Mouse (Mus musculus): Measurements from ENCODE around the gene Lypd6b. TPM values are rescaled to one million over a fixed set of nuclear protein-coding genes. Genes with fewer than 3 reads are reported as not detected.

Lypd6b gene
- total and polyA plus RNA-seq, 2 experiments: not detected

GRCm38 (mm10) chr2:49964899-49965298, 177.4 kb downstream of the Lypd6b start:
- TF ChIP-seq CTCF (IDR thresholded peaks at IDR 0.05; ENCODE audit: low read depth, low read length) (no peak), POLR2A (IDR thresholded peaks at IDR 0.05; ENCODE audit: extremely low read depth, insufficient read depth, low read length) (no peak)
- H3K27me3 ChIP-seq (ENCODE audit: control insufficient read depth, insufficient read depth, low read length): no peaks in the 10 kb centered on the region
- H3K79me2 ChIP-seq (ENCODE audit: control insufficient read depth, insufficient read depth, low read length): no peaks in the 10 kb centered on the region
- no peak overlapping the region for H3K4me3 ChIP-seq (ENCODE audit: insufficient read depth, low read depth, low read length)
- H3K4me1 ChIP-seq (ENCODE audit: control insufficient read depth, insufficient read depth, low read length): no peaks in the 10 kb centered on the region
- no peak for DNase-seq (ENCODE audit: extremely low read depth, low read depth, low spot score)
- no peak overlapping the region for H3K9ac ChIP-seq (ENCODE audit: low read depth, low read length)
- H3K36me3 ChIP-seq (ENCODE audit: control insufficient read depth, insufficient read depth, low read length): no peaks in the 10 kb centered on the region
- H3K27ac ChIP-seq (replicated peaks; ENCODE audit: insufficient read depth, low read depth, low read length): no peak overlapping the region
- 65% methylated on average over 3 of the region's 3 CpGs for WGBS

DNA sequence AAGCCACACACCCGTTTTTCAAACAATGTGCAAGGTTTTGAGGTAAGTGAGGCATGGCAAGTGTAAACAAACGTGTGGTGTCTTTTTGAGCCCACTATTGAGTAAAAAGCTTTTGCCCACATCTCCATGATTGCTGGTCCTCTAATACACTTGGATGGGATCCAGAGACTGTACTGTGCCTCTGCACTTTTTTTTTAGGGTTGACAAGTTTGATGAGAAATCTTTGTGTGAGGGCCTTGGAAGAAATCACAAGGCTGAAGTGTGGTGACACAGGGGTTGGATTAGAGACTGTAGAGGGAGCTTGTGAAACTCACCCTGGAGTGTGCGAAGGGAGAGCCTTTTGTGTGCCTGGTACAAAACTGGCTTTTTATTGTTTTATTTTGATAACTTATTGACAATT, 180.3 kb downstream of the Lypd6b start:
- 68% methylated on average over 3 of the region's 3 CpGs for WGBS
- H3K36me3 ChIP-seq (ENCODE audit: control insufficient read depth, insufficient read depth, low read length): no peaks in the 10 kb centered on the region
- H3K9ac ChIP-seq (ENCODE audit: low read depth, low read length): no peak overlapping the region
- H3K27ac ChIP-seq (replicated peaks; ENCODE audit: insufficient read depth, low read depth, low read length): no peak overlapping the region
- H3K4me1 ChIP-seq (ENCODE audit: control insufficient read depth, insufficient read depth, low read length): no peaks in the 10 kb centered on the region
- no peak overlapping the region for H3K4me3 ChIP-seq (ENCODE audit: insufficient read depth, low read depth, low read length)
- TF ChIP-seq CTCF (IDR thresholded peaks at IDR 0.05; ENCODE audit: low read depth, low read length) (no peak), POLR2A (IDR thresholded peaks at IDR 0.05; ENCODE audit: extremely low read depth, insufficient read depth, low read length) (no peak)
- H3K27me3 ChIP-seq (ENCODE audit: control insufficient read depth, insufficient read depth, low read length): no peaks in the 10 kb centered on the region
- H3K79me2 ChIP-seq (ENCODE audit: control insufficient read depth, insufficient read depth, low read length): no peaks in the 10 kb centered on the region
- DNase-seq (ENCODE audit: extremely low read depth, low read depth, low spot score): no peak

- Histone ChIP-seq H3K79me2 (ENCODE audit: control insufficient read depth, insufficient read depth, low read length) (no peaks in the 10 kb centered on the region), H3K36me3 (ENCODE audit: control insufficient read depth, insufficient read depth, low read length) (no peaks in the 10 kb centered on the region), H3K4me3 (ENCODE audit: insufficient read depth, low read depth, low read length) (no peak overlapping the region), H3K4me1 (ENCODE audit: control insufficient read depth, insufficient read depth, low read length) (no peaks in the 10 kb centered on the region), H3K9ac (ENCODE audit: low read depth, low read length) (no peak overlapping the region), H3K27me3 (ENCODE audit: control insufficient read depth, insufficient read depth, low read length) (no peaks in the 10 kb centered on the region), H3K27ac (replicated peaks; ENCODE audit: insufficient read depth, low read depth, low read length) (no peak overlapping the region)
- no peak for TF ChIP-seq CTCF (IDR thresholded peaks at IDR 0.05; ENCODE audit: low read depth, low read length)
- TF ChIP-seq POLR2A (IDR thresholded peaks at IDR 0.05; ENCODE audit: extremely low read depth, insufficient read depth, low read length): no peak
- no peak for DNase-seq (ENCODE audit: extremely low read depth, low read depth, low spot score)
- WGBS: 89% methylated on average over 3 of the region's 3 CpGs
Observed at GRCm38 (mm10) chr2:49970990-49971389, 183.5 kb downstream of the Lypd6b start.

DNA sequence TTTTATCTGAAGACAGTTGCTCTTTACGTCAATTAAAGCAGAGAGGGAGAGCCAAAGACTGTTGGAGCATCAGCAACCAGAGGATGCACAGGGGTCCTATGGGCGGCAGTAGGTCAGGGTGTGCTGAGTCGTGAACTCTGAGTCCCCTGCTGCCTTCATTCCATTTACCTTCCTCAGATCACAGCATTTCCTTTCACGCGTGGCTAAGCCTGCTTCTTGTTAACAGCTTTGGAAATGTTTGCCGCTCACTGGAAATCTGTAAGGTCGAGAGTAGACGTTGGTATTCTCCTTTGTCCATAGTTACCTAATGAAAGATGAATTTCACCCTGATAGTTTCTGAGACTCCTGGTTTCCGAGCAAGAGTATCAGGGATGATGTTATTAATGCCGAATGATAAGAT, 191.1 kb downstream of the Lypd6b start:
- WGBS: 75% methylated on average over 10 of the region's 10 CpGs

GRCm38 (mm10) chr2:49979991-49980390, 192.5 kb downstream of the Lypd6b start:
- H3K27ac ChIP-seq (replicated peaks; ENCODE audit: insufficient read depth, low read depth, low read length): no peak overlapping the region
- no peaks in the 10 kb centered on the region for H3K36me3 ChIP-seq (ENCODE audit: control insufficient read depth, insufficient read depth, low read length)
- H3K4me3 ChIP-seq (ENCODE audit: insufficient read depth, low read depth, low read length): no peak overlapping the region
- H3K79me2 ChIP-seq (ENCODE audit: control insufficient read depth, insufficient read depth, low read length): no peaks in the 10 kb centered on the region
- no peak for TF ChIP-seq POLR2A (IDR thresholded peaks at IDR 0.05; ENCODE audit: extremely low read depth, insufficient read depth, low read length)
- TF ChIP-seq CTCF (IDR thresholded peaks at IDR 0.05; ENCODE audit: low read depth, low read length): no peak
- no peak for DNase-seq (ENCODE audit: extremely low read depth, low read depth, low spot score)
- no peaks in the 10 kb centered on the region for H3K27me3 ChIP-seq (ENCODE audit: control insufficient read depth, insufficient read depth, low read length)
- H3K4me1 ChIP-seq (ENCODE audit: control insufficient read depth, insufficient read depth, low read length): no peaks in the 10 kb centered on the region
- WGBS: 89% methylated on average over 3 of the region's 3 CpGs
- no peak overlapping the region for H3K9ac ChIP-seq (ENCODE audit: low read depth, low read length)

More for the DNA sequence above, 191.1 kb downstream of the Lypd6b start:
- no peaks in the 10 kb centered on the region for H3K36me3 ChIP-seq (ENCODE audit: control insufficient read depth, insufficient read depth, low read length)
- no peaks in the 10 kb centered on the region for H3K4me1 ChIP-seq (ENCODE audit: control insufficient read depth, insufficient read depth, low read length)
- no peak overlapping the region for H3K27ac ChIP-seq (replicated peaks; ENCODE audit: insufficient read depth, low read depth, low read length)
- no peak overlapping the region for H3K4me3 ChIP-seq (ENCODE audit: insufficient read depth, low read depth, low read length)
- H3K27me3 ChIP-seq (ENCODE audit: control insufficient read depth, insufficient read depth, low read length): no peaks in the 10 kb centered on the region
- no peaks in the 10 kb centered on the region for H3K79me2 ChIP-seq (ENCODE audit: control insufficient read depth, insufficient read depth, low read length)
- no peak overlapping the region for H3K9ac ChIP-seq (ENCODE audit: low read depth, low read length)
- TF ChIP-seq POLR2A (IDR thresholded peaks at IDR 0.05; ENCODE audit: extremely low read depth, insufficient read depth, low read length): no peak
- no peak for TF ChIP-seq CTCF (IDR thresholded peaks at IDR 0.05; ENCODE audit: low read depth, low read length)
- no peak for DNase-seq (ENCODE audit: extremely low read depth, low read depth, low spot score)

DNA sequence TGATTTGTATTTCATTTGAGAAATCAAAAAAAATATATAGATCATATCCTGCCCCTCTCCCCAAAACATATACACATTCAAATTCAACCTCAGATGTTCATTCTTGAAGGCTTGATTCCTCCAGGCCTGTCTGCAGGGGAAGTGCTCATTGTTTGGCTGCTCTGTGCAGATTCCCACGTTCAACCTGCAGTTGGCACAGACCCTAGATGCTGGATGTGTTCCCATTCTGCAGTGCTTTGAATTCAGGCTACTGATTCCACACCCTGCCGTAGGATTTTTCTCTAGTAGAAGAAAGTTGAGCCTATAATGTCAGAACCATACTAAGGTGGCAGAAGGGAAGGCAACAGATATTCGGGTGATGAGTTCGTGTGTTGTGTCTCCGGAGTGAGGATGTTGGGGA, 195.5 kb downstream of the Lypd6b start:
- 76% methylated on average over 5 of the region's 5 CpGs for WGBS
- H3K79me2 ChIP-seq (ENCODE audit: control insufficient read depth, insufficient read depth, low read length): no peaks in the 10 kb centered on the region

More for the DNA sequence above, 195.5 kb downstream of the Lypd6b start:
- Histone ChIP-seq H3K4me3 (ENCODE audit: insufficient read depth, low read depth, low read length) (no peak overlapping the region), H3K27me3 (ENCODE audit: control insufficient read depth, insufficient read depth, low read length) (no peaks in the 10 kb centered on the region), H3K36me3 (ENCODE audit: control insufficient read depth, insufficient read depth, low read length) (no peaks in the 10 kb centered on the region), H3K4me1 (ENCODE audit: control insufficient read depth, insufficient read depth, low read length) (no peaks in the 10 kb centered on the region), H3K27ac (replicated peaks; ENCODE audit: insufficient read depth, low read depth, low read length) (no peak overlapping the region), H3K9ac (ENCODE audit: low read depth, low read length) (no peak overlapping the region)
- no peak for DNase-seq (ENCODE audit: extremely low read depth, low read depth, low spot score)
- TF ChIP-seq POLR2A (IDR thresholded peaks at IDR 0.05; ENCODE audit: extremely low read depth, insufficient read depth, low read length) (no peak), CTCF (IDR thresholded peaks at IDR 0.05; ENCODE audit: low read depth, low read length) (no peak)
